Mouse (Mus musculus): ENCODE data around the gene Psmb5.
A peak's percentile ranks its signal among the peaks of the same experiment; 100 is the strongest.

The Psmb5 gene

GRCm38 (mm10) chr14:54591056-54591455 is 26.8 kb downstream of the Psmb5 start:
- DNase-seq, result no peak

DNA sequence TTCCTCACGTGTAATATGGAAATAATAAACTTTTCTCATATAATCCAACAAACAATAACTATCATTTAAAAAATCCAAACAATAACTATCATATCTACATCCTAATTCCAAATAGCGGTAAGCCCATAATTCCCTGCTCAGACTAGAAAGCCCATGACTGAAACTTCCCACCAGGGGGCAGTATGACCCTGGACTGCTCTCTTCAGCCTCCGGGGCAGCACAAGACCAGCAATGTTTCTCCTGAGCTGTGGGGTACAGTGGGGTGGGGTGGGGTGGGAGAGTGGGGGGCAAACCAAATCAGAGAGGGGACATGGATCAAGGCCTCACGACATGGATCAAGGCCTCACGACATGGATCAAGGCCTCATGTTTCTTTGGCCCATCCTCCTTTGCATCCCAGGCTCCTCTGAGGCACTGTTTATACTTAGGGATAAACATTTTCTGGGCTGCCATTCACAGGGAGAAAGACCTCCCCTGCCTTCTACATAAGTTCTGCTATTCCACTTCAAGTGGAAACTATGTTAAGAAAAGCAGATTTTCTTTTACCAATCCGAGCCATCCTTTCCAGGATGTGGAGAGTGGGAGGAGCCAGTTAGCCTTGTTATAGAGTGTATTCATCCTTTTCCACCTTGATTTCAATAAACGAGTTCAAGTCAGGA is 34.0 kb downstream of the Psmb5 start:
- peak; percentile 78 for DNase-seq

DNA sequence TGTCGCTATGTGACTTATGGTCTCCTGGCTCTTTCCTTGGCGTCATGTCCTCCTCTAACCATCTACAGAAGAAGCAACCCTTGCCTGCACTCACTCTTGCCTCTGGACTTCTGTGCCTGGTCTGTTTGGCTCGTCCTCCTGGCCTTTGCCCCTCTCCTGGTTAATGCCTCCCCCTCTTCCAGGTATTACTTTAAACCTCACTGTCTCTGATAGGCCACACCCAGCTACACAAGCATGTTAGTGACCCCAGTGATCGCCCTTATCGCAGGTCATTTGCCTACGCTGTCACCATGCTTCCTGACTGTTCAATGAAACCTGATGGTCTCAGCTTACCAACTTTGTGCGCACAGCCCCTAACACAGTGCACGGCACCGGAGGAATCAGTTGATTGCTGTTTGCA is 35.3 kb downstream of the Psmb5 start:
- no peak for DNase-seq

GRCm38 (mm10) chr14:54579638-54580037 is 38.2 kb downstream of the Psmb5 start:
- DNase-seq, result no peak

DNA sequence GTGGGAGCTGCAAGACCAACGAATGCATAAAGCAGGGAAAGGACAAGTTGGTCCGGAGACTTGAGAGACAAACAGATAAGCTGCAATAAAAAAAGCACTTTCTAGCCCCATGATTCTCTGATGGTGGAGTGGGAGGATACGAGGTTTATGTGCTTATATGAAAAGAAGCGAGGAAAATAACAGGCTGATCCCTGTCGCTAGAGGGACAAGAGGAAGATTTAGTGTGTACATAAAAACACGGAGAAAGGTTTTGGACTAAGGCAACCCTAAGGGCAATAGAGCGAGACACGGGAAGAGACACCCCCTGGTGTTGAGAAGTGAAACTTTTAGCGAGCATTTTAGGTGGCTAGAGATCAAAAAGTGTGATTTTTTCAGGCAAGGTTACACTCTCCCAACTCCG is 39.8 kb downstream of the Psmb5 start:
- peak; percentile 76 for DNase-seq

- peak; percentile 95 for DNase-seq
These were observed 40.5 kb downstream of the Psmb5 start, which contains the start of gene Ajuba for GRCm38 (mm10) chr14:54577089-54577982. TSS of gene Ajuba (minus strand) at chr14:54577558.

DNA sequence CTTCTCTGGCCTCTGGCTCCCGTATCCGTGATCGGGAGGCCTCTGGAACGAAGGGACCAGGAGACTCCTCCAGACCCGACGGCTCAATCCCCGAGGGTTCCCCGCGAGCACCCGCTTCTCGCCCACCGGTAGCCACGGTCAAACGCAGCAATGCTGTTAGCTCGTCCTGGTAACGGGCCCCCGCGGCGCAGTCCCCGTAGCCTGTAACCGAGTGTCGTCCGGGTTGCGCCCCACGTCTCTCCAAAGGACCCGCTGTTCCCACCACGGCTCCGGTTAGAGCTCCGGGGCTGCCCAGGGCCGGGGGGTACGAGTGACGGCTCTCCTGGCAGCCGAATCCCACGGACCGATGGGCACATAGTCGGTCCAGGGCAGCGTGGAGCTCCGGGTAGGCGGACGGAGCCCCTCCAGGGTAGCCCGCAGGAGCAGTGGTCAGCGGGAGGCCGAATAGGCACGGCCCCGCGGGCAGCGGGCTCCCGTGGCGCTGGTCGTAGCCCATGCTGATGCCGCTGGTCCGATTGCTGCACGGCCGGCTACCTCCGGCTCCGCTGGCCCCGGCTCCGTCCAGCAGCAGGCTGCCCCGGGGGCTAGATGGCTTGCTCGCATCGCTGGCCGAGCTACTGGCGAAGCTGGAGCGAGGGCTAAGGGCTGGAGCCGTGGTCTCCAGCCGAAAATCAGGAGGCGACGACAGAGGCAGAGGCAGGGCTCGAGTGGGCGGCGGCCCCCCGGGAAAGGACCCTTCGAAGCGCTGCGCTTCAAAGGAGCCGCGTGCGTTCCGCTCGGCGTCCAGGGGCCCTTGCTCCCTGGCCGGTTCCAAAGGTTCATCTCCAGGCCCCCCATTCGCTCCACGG is 41.4 kb downstream of the Psmb5 start:
- DNase-seq, result peak; percentile 57

- peak; percentile 92 for DNase-seq
These were observed 42.2 kb downstream of the Psmb5 start for GRCm38 (mm10) chr14:54575631-54576030.

DNA sequence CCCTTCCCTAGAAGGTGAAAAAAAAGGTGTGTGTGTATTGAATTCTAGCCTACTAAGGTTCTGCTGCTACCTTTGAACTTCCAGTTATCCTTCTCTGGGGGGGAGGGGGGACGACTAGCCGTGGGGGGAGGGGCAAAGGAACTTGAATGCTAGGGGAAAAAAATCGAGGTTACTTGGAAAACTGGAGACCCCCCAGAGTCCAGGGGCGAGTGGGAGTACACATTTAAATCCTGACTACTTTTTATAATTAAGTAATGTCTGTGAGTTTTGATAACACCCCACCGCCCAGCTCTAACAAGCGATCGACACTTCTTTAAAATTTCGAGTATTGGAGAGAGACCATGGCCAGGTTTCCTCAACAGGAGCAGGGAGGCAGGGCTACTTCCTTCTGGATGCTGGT is 42.8 kb downstream of the Psmb5 start:
- peak; percentile 36 for DNase-seq

- peak; percentile 26 for DNase-seq
These were observed 43.6 kb downstream of the Psmb5 start for GRCm38 (mm10) chr14:54574253-54574652.

DNA sequence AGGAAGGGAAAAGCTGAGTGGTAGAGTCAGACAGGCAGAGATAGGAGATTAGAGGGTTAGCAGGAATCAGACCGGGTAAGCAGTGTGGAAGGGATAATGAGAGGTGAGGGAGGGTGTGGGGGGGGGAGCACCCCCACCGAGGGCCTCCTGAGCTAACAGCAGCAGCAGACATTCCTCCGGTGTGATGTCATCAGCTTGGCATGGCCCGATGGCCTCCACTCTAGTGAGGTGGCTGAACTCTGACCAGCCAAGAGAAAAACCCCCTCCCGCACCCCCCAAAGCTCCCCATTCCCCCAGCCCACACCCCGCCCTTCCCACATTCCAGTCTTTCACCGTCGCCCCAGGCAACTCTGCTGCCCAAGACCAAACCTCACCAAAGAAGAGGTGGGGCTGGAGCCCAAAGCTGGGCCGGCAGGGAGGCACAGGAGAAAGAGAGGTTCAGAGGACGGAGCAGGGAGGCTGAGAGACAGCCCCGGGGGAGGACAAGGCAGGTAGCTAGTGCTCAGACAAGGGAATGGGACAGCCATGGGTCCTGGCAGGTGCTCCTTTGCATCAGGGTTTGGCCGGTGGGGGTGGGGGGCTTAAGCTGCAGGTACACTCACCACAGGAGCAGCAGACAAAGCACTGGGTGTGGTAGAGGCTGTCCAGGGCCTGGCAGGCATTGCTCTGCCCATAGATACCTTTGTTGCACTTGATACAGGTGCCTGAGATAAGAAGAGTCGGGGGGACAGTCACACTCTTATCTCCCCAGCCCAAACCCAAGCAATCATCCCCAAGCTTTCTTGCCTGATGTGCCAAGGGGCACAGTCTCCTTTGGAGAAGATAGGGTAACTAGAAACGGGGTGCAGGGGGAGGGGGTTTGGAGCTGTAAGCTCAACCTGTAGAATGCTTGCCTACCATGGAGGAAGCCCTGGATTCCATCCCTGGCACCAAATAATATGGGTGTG is 44.8 kb downstream of the Psmb5 start:
- peak; percentile 88 for DNase-seq

- no peak for DNase-seq
These were observed 45.7 kb downstream of the Psmb5 start for GRCm38 (mm10) chr14:54572122-54572521.

- DNase-seq, result peak; percentile 45
These were observed 48.1 kb downstream of the Psmb5 start for GRCm38 (mm10) chr14:54569451-54570392.

GRCm38 (mm10) chr14:54568694-54569414 is 49.0 kb downstream of the Psmb5 start:
- DNase-seq, result peak; percentile 82
